Mouse (Mus musculus) leukemia stem cell, adult 10-12 weeks (primary cell): ENCODE results near the gene Smarcb1. TPM values are rescaled to one million over a fixed set of nuclear protein-coding genes. Genes with fewer than 3 reads are reported as not detected.

Experiments
- polyA plus RNA-seq: library from polyadenylated mRNA; stranded (reverse); fragments of >175 nt; gene quantifications from 2 replicates; pipeline ENCODE4 v1.2.3, GENCODE M21; 2012; ENCODE audit warnings: low replicate concordance

The Smarcb1 gene
- polyA plus RNA-seq, result 301 and 413 TPM in 2 replicates

GRCm38 (mm10) chr10:75921026-75921725 is at the start of gene Smarcb1:
TSS of gene Smarcb1 (minus strand) at chr10:75921617.

DNA sequence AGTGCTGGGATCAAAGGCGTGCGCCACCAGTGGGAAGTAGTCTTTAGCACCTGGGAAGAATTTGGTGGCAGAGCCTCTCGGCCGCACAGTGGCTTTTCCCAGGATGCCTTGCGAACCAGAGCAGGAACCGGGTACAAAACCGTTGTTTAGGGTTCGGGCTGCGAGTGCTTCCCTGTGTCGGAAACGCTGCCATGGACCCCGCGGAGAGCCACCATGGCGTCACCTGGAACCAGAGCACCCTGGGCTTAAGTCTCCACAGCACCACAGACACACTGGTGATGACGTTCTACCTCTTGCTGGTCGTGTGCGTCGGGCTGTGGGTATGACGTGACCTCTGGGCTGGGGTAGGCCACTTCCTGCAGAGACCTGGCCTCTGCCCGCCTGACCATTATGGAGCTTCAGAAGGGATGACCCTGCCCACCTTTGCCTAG is 33.0 kb upstream of the Smarcb1 start, which contains the start of gene Gm5134:
TSS of gene Gm5134 (plus strand) at position 134 of the 431 bp plus-strand sequence.

GRCm38 (mm10) chr10:75942736-75943477 is 21.5 kb upstream of the Smarcb1 start, which contains the start of gene Vpreb3:
TSS of gene Vpreb3 (plus strand) at chr10:75943057.

GRCm38 (mm10) chr10:75940520-75940919 is 19.1 kb upstream of the Smarcb1 start, which contains the start of gene Gm867:
TSS of gene Gm867 (minus strand) at chr10:75940672.

DNA sequence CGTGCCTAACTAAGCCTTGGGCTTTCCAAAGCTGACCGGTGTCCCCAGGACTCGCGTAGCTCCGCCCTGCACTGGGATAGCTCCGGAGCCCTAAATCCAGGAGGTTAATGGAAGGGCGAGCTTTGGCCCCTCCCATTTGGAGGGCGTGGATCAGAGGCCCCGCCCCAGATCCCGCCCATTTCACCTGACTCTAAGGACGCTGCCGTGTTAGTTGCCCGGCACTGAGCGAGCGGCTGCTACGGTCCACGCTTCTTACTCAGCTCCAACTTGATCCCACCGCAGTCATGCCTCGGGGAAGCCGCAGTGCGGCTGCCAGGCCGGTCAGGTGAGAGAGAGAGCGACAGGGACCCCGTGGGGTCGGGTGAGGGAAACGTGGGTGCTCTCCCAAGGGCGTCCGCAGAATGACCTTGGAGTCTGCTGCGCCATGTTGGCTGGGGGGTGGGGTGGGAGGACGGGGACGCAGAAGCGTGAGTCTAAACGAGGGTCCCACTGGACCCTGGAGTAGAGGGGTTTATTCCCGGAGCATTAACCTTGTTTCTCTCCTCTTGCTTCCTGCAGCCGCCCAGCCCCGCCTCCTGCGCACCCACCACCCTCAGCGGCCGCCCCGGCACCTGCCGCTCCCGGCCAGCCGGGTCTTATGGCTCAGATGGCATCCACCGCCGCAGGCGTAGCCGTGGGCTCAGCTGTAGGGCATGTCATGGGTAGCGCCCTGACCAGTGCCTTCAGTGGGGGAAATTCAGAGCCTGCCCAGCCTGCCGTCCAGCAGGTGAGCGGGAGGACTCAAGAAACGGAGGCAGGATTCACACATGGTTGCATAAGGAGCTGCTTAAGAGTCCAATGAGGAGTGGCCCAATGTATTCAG is 14.5 kb upstream of the Smarcb1 start, which contains the start of gene Mmp11:
TSS of gene Mmp11 (minus strand) at position 817 of the 862 bp plus-strand sequence.

DNA sequence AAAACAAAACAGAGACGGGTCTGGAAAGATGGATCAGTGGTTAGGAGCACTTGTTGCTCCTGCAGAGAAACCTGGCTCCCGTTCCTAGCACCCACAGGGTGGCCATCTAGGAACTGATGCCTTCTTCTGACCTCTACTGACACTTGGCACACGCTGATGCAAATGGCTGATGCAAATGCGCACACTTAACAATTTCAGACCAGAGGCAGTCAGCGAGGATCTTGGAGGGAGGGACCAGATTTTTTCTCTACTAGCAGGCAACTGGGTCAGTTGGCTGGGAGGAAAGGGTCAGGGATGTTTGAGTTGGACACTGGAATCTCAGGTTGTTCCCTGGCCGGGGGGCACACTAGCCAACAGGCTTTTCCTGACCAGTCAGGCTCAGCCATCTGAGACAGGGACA is 11.5 kb upstream of the Smarcb1 start, which contains the start of gene Chchd10:
TSS of gene Chchd10 (plus strand) at position 240 of the 400 bp plus-strand sequence.

GRCm38 (mm10) chr10:75893089-75893750 is 28.2 kb downstream of the Smarcb1 start, which contains the start of gene Derl3:
TSS of gene Derl3 (plus strand) at chr10:75893413.

GRCm38 (mm10) chr10:75859786-75860470 is 61.5 kb downstream of the Smarcb1 start, which contains the start of gene Mif:
TSS of gene Mif (minus strand) at chr10:75860240.

Other genes starting within 250 kb of the Smarcb1 start
- 92.4 and 95.9 TPM in 2 replicates for gene Cabin1, start 157.3 kb downstream of the Smarcb1 start, polyA plus RNA-seq
- gene Ddt, start 148.2 kb downstream of the Smarcb1 start, polyA plus RNA-seq, result 6.1 and 31.5 TPM in 2 replicates
- gene Gm20441, start 140.7 kb downstream of the Smarcb1 start, polyA plus RNA-seq, result not detected in 2 replicates
- gene Gstt3, start 140.2 kb downstream of the Smarcb1 start, polyA plus RNA-seq, result 0.27 and 0.55 TPM in 2 replicates
- gene Gstt1, start 123.0 kb downstream of the Smarcb1 start, polyA plus RNA-seq, result 0.18 and 1.6 TPM in 2 replicates
- not detected in 2 replicates for gene Gstt4, start 99.1 kb downstream of the Smarcb1 start, polyA plus RNA-seq
- gene Gstt2, start 84.2 kb downstream of the Smarcb1 start, polyA plus RNA-seq, result 3.1 and 4.5 TPM in 2 replicates
- gene Mif, start 61.4 kb downstream of the Smarcb1 start, polyA plus RNA-seq, result 481 and 626 TPM in 2 replicates
- gene Derl3, start 28.2 kb downstream of the Smarcb1 start, polyA plus RNA-seq, result 98.4 and 350 TPM in 2 replicates
- 474 and 1,050 TPM in 2 replicates for gene Chchd10, start 11.5 kb upstream of the Smarcb1 start, polyA plus RNA-seq
- 0.56 and 0.94 TPM in 2 replicates for gene Mmp11, start 14.9 kb upstream of the Smarcb1 start, polyA plus RNA-seq
- 2.3 and 3.0 TPM in 2 replicates for gene Gm867, start 19.1 kb upstream of the Smarcb1 start, polyA plus RNA-seq
- gene Vpreb3, start 21.4 kb upstream of the Smarcb1 start, polyA plus RNA-seq, result 1.2 and 1.8 TPM in 2 replicates
- not detected in 2 replicates for gene Gm5134, start 32.9 kb upstream of the Smarcb1 start, polyA plus RNA-seq
- 2.5 and 8.6 TPM in 2 replicates for gene Zfp280b, start 111.0 kb upstream of the Smarcb1 start, polyA plus RNA-seq
- not detected in 2 replicates for gene Slc5a4b, start 189.3 kb upstream of the Smarcb1 start, polyA plus RNA-seq
- not detected in 2 replicates for gene Slc5a4a, start 225.8 kb upstream of the Smarcb1 start, polyA plus RNA-seq